Mouse (Mus musculus) megakaryocyte, embryonic 14.5 days (primary cell): ENCODE data around the gene Sec24a. TPM values are rescaled to one million over a fixed set of nuclear protein-coding genes. Genes with fewer than 3 reads are reported as not detected.
"Not testable (repeated sequence)": the region's sequence is repeated elsewhere in the genome, so short reads cannot be mapped to it uniquely, and the experiment has no call there.

ENCODE experiments used
- H3K27me3 ChIP-seq: replicated peaks from 2 replicates; pipeline ENCODE3; 2012; ENCODE audit warnings: inconsistent platforms
- H3K36me3 ChIP-seq: replicated peaks from 2 replicates; pipeline ENCODE3; 2012; ENCODE audit warnings: low read length, inconsistent platforms, mixed read lengths
- H3K4me1 ChIP-seq: 2 replicates; pipeline ENCODE4 v1.6.1; 2012; ENCODE audit warnings: inconsistent platforms
- H3K4me3 ChIP-seq: replicated peaks from 2 replicates; pipeline ENCODE3; 2012; ENCODE audit warnings: moderate library complexity, mild to moderate bottlenecking, inconsistent platforms
- H3K9me3 ChIP-seq: 2 replicates; pipeline ENCODE4 v1.6.1; 2012; ENCODE audit warnings: inconsistent platforms
- FLI1 ChIP-seq: IDR thresholded peaks from 2 replicates; pipeline ENCODE4 v1.6.1; 2012; ENCODE audit warnings: low read length, inconsistent platforms, mixed read lengths
- GATA1 ChIP-seq: IDR thresholded peaks from 3 replicates; pipeline ENCODE4 v1.6.1; 2012; ENCODE audit warnings: mixed read lengths, low read length, inconsistent platforms, borderline replicate concordance
- polyA plus RNA-seq: library from polyadenylated mRNA; stranded (reverse); fragments of >175 nt; gene quantifications from 2 replicates; pipeline ENCODE4 v1.2.3, GENCODE M21; 2012; ENCODE audit warnings: low replicate concordance; ENCODE audit not compliant: insufficient read depth

The Sec24a gene
- polyA plus RNA-seq, 1 experiment: 2.6 TPM

DNA sequence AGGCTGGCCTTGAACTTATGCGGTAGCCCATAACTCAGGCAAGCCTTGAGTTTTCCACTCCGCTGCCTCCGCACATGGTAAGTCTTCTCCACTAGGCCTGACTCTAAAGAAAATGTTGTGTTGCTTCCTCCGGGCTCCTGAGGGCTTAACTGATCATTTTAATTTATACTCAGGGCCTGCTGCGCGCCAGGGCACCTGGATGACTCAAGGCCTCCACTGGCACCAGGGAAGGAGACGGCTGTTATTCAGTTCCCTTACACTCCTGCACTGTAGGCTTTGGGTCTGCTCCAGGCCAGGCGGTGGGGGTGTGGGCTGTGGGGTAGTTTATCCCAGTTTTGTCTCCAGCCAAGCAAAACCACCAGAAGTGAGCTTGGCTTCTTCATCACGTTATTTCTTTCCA is 90.1 kb downstream of the Sec24a start:
- Histone ChIP-seq H3K9me3 (no peaks in the 10 kb centered on the region), H3K36me3 (no peaks in the 10 kb centered on the region), H3K4me1 (peaks cover 15% of the 10 kb centered on the region), H3K27me3 (peaks cover 1% of the 10 kb centered on the region), H3K4me3 (no peak overlapping the region)
- TF ChIP-seq FLI1 (no peak), GATA1 (no peak)

DNA sequence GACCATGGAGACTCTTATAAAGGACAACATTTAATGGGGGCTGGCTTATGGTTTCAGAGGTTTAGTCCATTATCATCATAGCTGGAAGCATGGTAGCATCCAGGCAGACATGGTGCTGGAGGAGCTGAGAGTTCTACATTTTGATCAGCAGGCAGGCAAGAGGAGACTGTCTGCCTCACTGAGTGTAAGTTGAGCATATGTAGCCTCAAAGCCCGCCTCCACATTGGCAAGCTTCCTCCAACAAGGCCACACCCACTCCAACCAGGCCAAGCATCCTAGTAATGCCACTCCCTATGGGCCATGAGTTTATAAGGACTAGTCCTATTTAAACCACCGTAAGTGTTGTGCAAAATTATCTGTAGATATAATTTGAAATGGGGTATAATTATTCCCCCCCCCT is 92.1 kb downstream of the Sec24a start:
- Histone ChIP-seq H3K27me3 (peaks cover 1% of the 10 kb centered on the region), H3K4me1 (peaks cover 3% of the 10 kb centered on the region; the same call in 1 of the 2 replicates), H3K9me3 (no peaks in the 10 kb centered on the region), H3K4me3 (no peak overlapping the region), H3K36me3 (no peaks in the 10 kb centered on the region)
- TF ChIP-seq GATA1 (no peak), FLI1 (no peak)

- TF ChIP-seq FLI1 (no peak), GATA1 (no peak)
- Histone ChIP-seq H3K27me3 (peaks cover 1% of the 10 kb centered on the region), H3K4me1 (peaks cover 3% of the 10 kb centered on the region; the same call in 1 of the 2 replicates), H3K4me3 (no peak overlapping the region), H3K36me3 (no peaks in the 10 kb centered on the region), H3K9me3 (no peaks in the 10 kb centered on the region)
Observed at GRCm38 (mm10) chr11:51670846-51671245, 92.6 kb downstream of the Sec24a start.

- not testable (repeated sequence) for H3K4me3 ChIP-seq, H3K36me3 ChIP-seq, H3K4me1 ChIP-seq, H3K9me3 ChIP-seq
- peaks cover 10% of the 10 kb centered on the region for H3K27me3 ChIP-seq
Observed at GRCm38 (mm10) chr11:51664747-51665146, 98.7 kb downstream of the Sec24a start.

DNA sequence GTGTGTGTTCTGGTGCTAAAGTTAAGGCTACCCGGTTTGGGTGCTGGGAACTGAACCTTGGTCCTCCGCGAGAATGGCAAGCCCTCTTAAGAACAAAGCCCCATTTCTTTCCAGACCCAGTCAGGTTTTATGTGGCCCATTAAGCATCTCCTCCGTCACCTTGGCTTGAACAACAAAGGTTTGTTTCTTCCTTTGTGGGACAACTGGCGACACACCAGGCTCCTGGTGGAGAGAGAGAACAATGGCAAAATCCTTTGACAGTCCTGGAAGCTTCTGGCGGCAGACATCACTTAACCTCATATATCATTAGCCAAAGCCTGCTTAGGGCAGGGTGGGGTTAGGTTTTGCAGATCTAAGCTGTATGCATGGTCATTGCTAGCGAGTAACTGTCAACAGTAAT is 100.8 kb downstream of the Sec24a start:
- no peaks in the 10 kb centered on the region for H3K36me3 ChIP-seq
- H3K9me3 ChIP-seq: no peaks in the 10 kb centered on the region
- peaks cover 22% of the 10 kb centered on the region for H3K27me3 ChIP-seq
- no peak for TF ChIP-seq GATA1
- H3K4me1 ChIP-seq: peaks cover 2% of the 10 kb centered on the region; the same call in 1 of the 2 replicates
- H3K4me3 ChIP-seq: no peak overlapping the region

- H3K36me3 ChIP-seq: no peaks in the 10 kb centered on the region
- no peak overlapping the region for H3K4me3 ChIP-seq
- H3K27me3 ChIP-seq: peaks cover 28% of the 10 kb centered on the region
- H3K9me3 ChIP-seq: no peaks in the 10 kb centered on the region
- TF ChIP-seq GATA1 (no peak), FLI1 (no peak)
- peaks cover 2% of the 10 kb centered on the region; the same call in 1 of the 2 replicates for H3K4me1 ChIP-seq
Observed at GRCm38 (mm10) chr11:51661867-51662365, 101.5 kb downstream of the Sec24a start.

GRCm38 (mm10) chr11:51658705-51659104 is 104.7 kb downstream of the Sec24a start:
- Histone ChIP-seq H3K4me3 (no peak overlapping the region), H3K9me3 (0 out of 2 replicates have a peak, but pooled peaks cover 3% of the 10 kb centered on the region), H3K4me1 (peaks cover 12% of the 10 kb centered on the region), H3K27me3 (peaks cover 47% of the 10 kb centered on the region), H3K36me3 (no peaks in the 10 kb centered on the region)
- TF ChIP-seq FLI1: no peak
- no peak for TF ChIP-seq GATA1

GRCm38 (mm10) chr11:51658291-51658690 is 105.1 kb downstream of the Sec24a start:
- Histone ChIP-seq H3K4me1 (peaks cover 15% of the 10 kb centered on the region), H3K9me3 (0 out of 2 replicates have a peak, but pooled peaks cover 3% of the 10 kb centered on the region), H3K36me3 (no peaks in the 10 kb centered on the region), H3K4me3 (no peak overlapping the region), H3K27me3 (peaks cover 48% of the 10 kb centered on the region)
- no peak for TF ChIP-seq FLI1
- TF ChIP-seq GATA1: no peak

- H3K4me1 ChIP-seq: peaks cover 15% of the 10 kb centered on the region
- H3K27me3 ChIP-seq: peaks cover 52% of the 10 kb centered on the region
- H3K9me3 ChIP-seq: peaks cover 10% of the 10 kb centered on the region
- H3K4me3 ChIP-seq: no peak overlapping the region
- TF ChIP-seq GATA1: no peak
- H3K36me3 ChIP-seq: no peaks in the 10 kb centered on the region
Observed at GRCm38 (mm10) chr11:51656798-51657521, 106.5 kb downstream of the Sec24a start.

- peaks cover 65% of the 10 kb centered on the region for H3K27me3 ChIP-seq
- H3K36me3 ChIP-seq: no peaks in the 10 kb centered on the region
- peaks cover 10% of the 10 kb centered on the region for H3K9me3 ChIP-seq
- TF ChIP-seq GATA1: no peak
- no peak for TF ChIP-seq FLI1
- peaks cover 29% of the 10 kb centered on the region for H3K4me1 ChIP-seq
- no peak overlapping the region for H3K4me3 ChIP-seq
Observed at GRCm38 (mm10) chr11:51654891-51655290, 108.5 kb downstream of the Sec24a start.

DNA sequence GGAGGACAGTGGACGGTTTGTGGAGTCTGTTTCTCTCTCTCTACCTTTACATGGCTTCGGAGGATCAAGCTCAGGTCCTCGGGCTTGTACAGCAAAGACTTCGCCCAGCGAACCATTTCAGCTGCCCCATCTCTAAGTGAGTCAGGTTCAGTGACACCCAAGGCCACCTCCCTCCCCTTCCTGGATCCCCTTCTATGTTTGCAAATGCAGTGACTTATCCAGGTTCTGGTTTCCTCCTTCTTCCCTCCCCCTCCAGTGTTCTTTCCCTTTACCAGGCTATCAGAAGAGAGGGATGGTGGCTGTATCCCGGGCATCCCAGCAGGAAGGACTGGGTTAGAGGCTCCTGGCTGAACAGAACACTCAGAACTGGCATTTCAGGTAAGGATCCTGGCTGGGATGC is 109.7 kb downstream of the Sec24a start:
- no peak overlapping the region for H3K4me3 ChIP-seq
- H3K36me3 ChIP-seq: no peaks in the 10 kb centered on the region
- H3K27me3 ChIP-seq: peaks cover 70% of the 10 kb centered on the region
- H3K9me3 ChIP-seq: peaks cover 10% of the 10 kb centered on the region
- no peak for TF ChIP-seq GATA1
- no peak for TF ChIP-seq FLI1
- peaks cover 41% of the 10 kb centered on the region for H3K4me1 ChIP-seq
